Mouse (Mus musculus) gastrocnemius, adult 2 months (tissue): ENCODE results near the gene Smyd5. TPM values are rescaled to one million over a fixed set of nuclear protein-coding genes. Genes with fewer than 3 reads are reported as not detected.

Experiments
- DNase-seq: peaks from one replicate; pipeline ENCODE4 v3.0.0; 2022
- H3K27ac ChIP-seq: fragments of 200-600 bp; 2 replicates; pipeline ENCODE4 v1.8.1; 2022; ENCODE audit warnings: mild to moderate bottlenecking
- H3K4me3 ChIP-seq: fragments of 200-600 bp; 2 replicates; pipeline ENCODE4 v1.8.1; 2022; ENCODE audit warnings: mild to moderate bottlenecking, moderate library complexity
- CTCF ChIP-seq: fragments of 200-600 bp; IDR thresholded peaks from 2 replicates; pipeline ENCODE4 v1.8.1; 2022; ENCODE audit warnings: antibody characterized with exemption, mild to moderate bottlenecking, moderate library complexity
- intact Hi-C: fragments of 180-260 bp; cut with DNase I; formaldehyde crosslinking; loops from one replicate; pipeline ENCODE4 v1.15.1; 2025
- total RNA-seq, 2 experiments: library from RNA; stranded (reverse); gene quantifications; 2 replicates each; pipeline ENCODE4 v1.2.3; 2021

Gene Smyd5
- total RNA-seq, 2 experiments from 2014 or later, result 8.6 TPM

DNA sequence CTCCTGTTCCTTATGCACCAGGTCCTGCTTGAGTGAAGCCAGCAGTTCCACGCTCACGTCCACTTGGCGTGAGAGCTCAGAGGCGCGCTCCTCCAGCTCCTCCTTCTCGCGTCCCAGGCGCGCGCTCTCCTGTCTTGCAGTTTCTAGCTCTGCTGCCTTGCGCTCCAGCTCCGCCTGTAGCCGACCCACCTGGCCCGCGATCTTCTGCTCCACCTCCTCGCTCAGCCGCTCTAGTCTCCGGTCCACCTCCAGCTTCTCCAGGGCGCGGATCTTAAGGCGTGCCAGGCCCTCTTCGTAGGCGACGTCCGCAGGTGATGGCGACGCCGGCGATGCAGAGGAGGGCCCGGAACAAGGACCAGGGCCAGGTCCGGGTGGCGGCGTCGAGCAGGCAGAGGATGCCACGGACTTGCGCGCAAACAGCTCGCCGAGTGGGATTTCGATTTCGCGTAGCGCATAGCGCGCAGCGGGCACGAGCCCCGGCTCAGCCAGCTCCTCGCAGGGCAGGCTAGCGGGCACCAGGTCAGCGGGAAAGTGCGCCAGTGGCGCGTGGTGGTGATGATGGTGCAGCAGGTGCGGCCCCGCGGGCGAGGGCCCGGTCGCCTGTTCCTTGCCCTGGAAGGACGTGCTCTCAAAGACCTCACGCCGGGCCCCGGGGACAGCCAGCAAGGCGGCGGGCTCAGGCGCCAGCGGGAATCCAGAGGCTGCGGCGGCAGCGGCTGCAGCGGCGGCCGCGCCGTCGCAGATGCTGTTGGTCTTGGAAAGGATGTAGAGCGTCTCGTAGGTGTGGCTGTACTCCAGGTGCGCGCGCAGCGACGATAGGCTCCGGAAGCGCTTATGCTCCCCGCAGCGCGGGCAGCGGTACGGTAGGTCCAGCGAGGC is 52.3 kb downstream of the Smyd5 start:
- no peak overlapping the region for H3K4me3 ChIP-seq

DNA sequence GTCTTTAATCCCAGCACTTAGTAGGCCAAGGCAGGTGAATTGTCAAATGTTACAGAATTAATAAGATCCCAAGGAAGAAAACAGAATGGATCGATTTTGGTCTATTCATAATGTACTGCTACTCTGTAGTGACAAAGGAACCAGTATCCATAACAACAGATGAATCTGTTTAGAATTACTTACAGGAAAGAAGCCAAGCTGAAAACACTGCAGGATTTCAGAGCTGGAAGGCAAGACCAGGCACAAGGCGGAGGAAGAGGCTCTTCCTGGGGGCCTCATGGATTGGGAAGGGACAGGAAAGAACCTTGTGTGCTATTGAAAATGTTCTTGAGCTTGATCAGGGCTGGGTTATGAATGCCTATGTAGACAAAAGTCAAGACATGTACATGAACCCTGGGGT is 53.9 kb downstream of the Smyd5 start:
- no peak overlapping the region for H3K27ac ChIP-seq
- no peak overlapping the region for H3K4me3 ChIP-seq
- intact Hi-C loops, result no loop called here
- TF ChIP-seq CTCF, result no peak
- DNase-seq, result no peak

More for the DNA sequence above, 52.3 kb downstream of the Smyd5 start:
- intact Hi-C loops, result no loop called here
- H3K27ac ChIP-seq, result no peak overlapping the region
- no peak for DNase-seq
- TF ChIP-seq CTCF, result no peak

DNA sequence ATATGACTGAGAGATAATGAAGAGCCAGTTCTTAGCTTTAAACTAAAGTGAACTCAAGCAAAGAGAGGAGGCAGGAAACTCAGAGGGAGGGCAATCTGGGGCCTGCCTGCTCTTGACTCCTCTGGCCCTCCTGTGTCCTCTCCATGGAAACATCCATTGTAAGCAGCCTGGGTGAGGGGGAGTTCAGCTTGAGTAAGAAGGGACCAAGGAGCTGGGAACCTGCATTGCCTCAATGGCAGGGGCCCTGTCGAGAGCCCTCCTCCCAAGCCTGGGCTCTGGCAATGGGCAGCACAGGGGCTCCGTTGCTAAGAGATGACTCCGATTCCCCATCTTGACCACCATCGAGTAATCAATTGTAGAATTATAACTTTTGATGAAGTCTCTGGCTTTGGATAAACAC is 56.7 kb downstream of the Smyd5 start:
- DNase-seq, result no peak
- no peak for TF ChIP-seq CTCF
- intact Hi-C loops, result no loop called here
- Histone ChIP-seq H3K4me3 (no peak overlapping the region), H3K27ac (no peak overlapping the region)

DNA sequence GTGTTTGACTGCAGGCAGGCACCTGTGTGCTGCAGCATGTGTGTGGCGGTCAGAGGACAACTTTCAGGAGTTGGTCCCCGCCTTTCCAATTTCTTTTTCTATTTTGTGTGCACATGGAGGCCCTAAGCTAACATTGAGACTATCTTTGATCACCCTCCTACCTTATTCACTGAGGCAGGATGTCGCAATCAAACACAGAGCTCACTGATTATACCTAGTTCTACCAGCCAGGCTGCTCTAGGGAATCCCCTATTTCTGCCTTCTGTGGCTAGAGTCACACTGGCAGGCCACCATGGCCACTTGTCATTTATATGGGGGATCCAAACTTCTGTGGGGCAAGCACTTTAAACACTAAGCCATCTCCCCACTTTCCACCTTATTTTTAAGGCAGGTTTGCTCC is 57.9 kb downstream of the Smyd5 start:
- Histone ChIP-seq H3K4me3 (no peak overlapping the region), H3K27ac (no peak overlapping the region)
- no peak for TF ChIP-seq CTCF
- intact Hi-C loops, result no loop called here
- DNase-seq, result no peak

DNA sequence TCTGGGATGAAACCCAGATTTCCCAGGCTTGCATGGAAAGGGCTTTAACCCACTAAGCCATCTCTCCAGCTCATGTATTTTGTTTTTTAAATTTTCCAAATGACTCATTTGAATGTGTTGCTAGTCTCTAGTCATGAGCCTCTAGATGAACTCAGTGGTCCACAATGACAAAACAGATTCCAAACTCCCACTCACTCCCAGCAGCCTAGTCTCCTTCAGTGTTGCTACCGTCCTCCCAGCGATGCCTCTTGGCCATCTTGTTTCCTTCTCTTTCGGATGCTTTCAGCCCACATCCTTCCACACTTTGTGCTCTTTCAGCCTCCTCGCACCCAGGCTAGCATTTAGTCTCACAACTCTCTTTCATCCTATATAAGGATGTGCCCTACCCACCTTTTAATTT is 58.5 kb downstream of the Smyd5 start:
- intact Hi-C loops, result no loop called here
- no peak overlapping the region for H3K27ac ChIP-seq
- no peak for TF ChIP-seq CTCF
- DNase-seq, result no peak
- no peak overlapping the region for H3K4me3 ChIP-seq

DNA sequence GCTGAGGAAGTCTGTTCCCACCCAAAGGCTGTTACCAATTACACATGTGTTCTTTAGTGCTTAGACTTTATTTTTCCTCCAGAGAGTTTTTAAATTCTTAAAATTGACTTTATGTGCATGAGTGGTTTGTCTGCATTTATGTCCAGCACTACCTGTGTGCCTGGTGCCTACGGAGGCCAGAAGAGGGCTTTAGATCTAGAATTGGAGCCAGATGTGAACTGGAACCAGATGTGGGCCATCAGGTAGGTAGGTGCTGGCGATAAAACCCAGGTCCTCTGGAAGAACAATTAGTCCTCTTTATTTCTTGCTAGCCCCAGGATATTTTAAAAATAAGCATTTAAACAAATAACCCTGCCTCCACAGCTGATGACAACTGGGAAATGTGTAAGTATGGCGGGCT is 59.8 kb downstream of the Smyd5 start:
- Histone ChIP-seq H3K27ac (no peak overlapping the region), H3K4me3 (no peak overlapping the region)
- no peak for DNase-seq
- intact Hi-C loops, result no loop called here
- no peak for TF ChIP-seq CTCF

Other genes starting within 250 kb of the Smyd5 start
- not detected for gene Emx1, start 244.6 kb upstream of the Smyd5 start, total RNA-seq
- gene Sfxn5, start 98.6 kb upstream of the Smyd5 start, total RNA-seq, result 1 to 10 TPM; 5.9 to 7.3 TPM
- gene Rab11fip5, start 57.4 kb upstream of the Smyd5 start, total RNA-seq, result 10 to 100 TPM; 24.2 to 28.2 TPM
- not detected for gene Noto, start 8.1 kb upstream of the Smyd5 start, total RNA-seq
- gene Cct7, start 19.5 kb downstream of the Smyd5 start, total RNA-seq, result 100 to 1,000 TPM; 127 to 135 TPM
- 10 to 100 TPM; 14.8 to 15.9 TPM for gene Pradc1, start 20.0 kb downstream of the Smyd5 start, total RNA-seq
- under 1 TPM in 1 of 2 experiments, not detected in 1; 0.03 TPM for gene Fbxo41, start 71.0 kb downstream of the Smyd5 start, total RNA-seq
- not detected for gene Egr4, start 81.6 kb downstream of the Smyd5 start, total RNA-seq
- gene Alms1, start 155.5 kb downstream of the Smyd5 start, total RNA-seq, result under 1 TPM; 0.54 to 0.78 TPM